In genomic region chr16:81200201-81201071, GRCm38 (mm10) we compare ENCODE assay signal across 8 mouse cellular contexts. TPM values are rescaled to one million over a fixed set of nuclear protein-coding genes. Genes with fewer than 3 reads are reported as not detected.
DNase-seq lines count a peak whose midpoint lies in the region; ATAC-seq lines count a peak whose summit lies in the region.

TSS of gene Ncam2 (plus strand) at chr16:81200697.

- DNase-seq in cerebellum, postnatal 14 days, result peak; percentile 84 to 85
- peak; percentile 48 to 58 for DNase-seq in frontal cortex, postnatal 25 days (ENCODE audit: low spot score in 2 of 2)
- peak; percentile 76 for DNase-seq in hindbrain, embryonic 14.5 days (ENCODE audit: low spot score)
- DNase-seq in layer of hippocampus, postnatal 36 days, result peak; percentile 63 to 67
- DNase-seq in lung, postnatal 10 days, result peak; percentile 57
- DNase-seq in retina, embryonic 14.5 days (ENCODE audit: low spot score), result peak; percentile 78
- DNase-seq in MN1 (ENCODE audit: low spot score), result no peak

- peak within 1 kb of the TSS; percentile 59 for H3K4me2 ChIP-seq in hindbrain, embryonic 14.5 days (replicated peaks)

- ATAC-seq in activated CD4-positive, CD25-positive, alpha-beta regulatory T cell, adult 4 months, result peak; percentile 40
- peak; percentile 80 for ATAC-seq in hindbrain, embryonic 14.5 days (ENCODE audit: low FRiP score)

- peaks cover 14% of the 10 kb centered on the region for H3K4me1 ChIP-seq in hindbrain, embryonic 14.5 days (replicated peaks; ENCODE audit: control insufficient read depth, insufficient read depth, low read length)

- H3K4me3 ChIP-seq in hindbrain, embryonic 14.5 days (replicated peaks; ENCODE audit: low read length), result peak within 1 kb of the TSS; percentile 49

- no peaks in the 10 kb centered on the region for H3K9me3 ChIP-seq in hindbrain, embryonic 14.5 days (ENCODE audit: control insufficient read depth, low read length)

- peak within 1 kb of the TSS; percentile 65 for H3K9ac ChIP-seq in hindbrain, embryonic 14.5 days

- H3K27ac ChIP-seq in hindbrain, embryonic 14.5 days, result peak within 1 kb of the TSS; percentile 91

- no peaks in the 10 kb centered on the region for H3K27me3 ChIP-seq in hindbrain, embryonic 14.5 days (ENCODE audit: control insufficient read depth, insufficient read depth, low read length)

- 1% methylated on average over 55 of the region's 70 CpGs for WGBS in hindbrain, embryonic 14.5 days

- H3K36me3 ChIP-seq in hindbrain, embryonic 14.5 days (replicated peaks; ENCODE audit: control insufficient read depth, insufficient read depth), result no peaks in the 10 kb centered on the region

RNA-seq across cellular contexts. Expression of gene Ncam2, which starts in this region (rescaled TPM):
- polyA plus RNA-seq in activated CD4-positive, CD25-positive, alpha-beta regulatory T cell, adult 4 months (2017; shearing (Covaris generic)), result not detected
- polyA plus RNA-seq in hindbrain, embryonic 14.5 days (2014; fragmentation: Nextera tagmentation; extraction: Ambion mirVana), result 29.9 and 32.0 TPM in 2 replicates
- total RNA-seq in layer of hippocampus, postnatal 36 days (2021), result 10 to 100 TPM; 51.3 to 52.0 TPM

Comparison
In these comparisons a context has a peak if more than half of its experiments do, and no peak if none do; other contexts are left out.
1. RNA of gene Ncam2 (polyA plus RNA-seq): 29.9 to 32.0 TPM in hindbrain, embryonic 14.5 days; not detected in activated CD4-positive, CD25-positive, alpha-beta regulatory T cell, adult 4 months; every median in the first group is over 10 times any median in the second.
2. Peak in ATAC-seq in activated CD4-positive, CD25-positive, alpha-beta regulatory T cell, adult 4 months; RNA of the gene not detected or under 1 TPM.